Mouse (Mus musculus) lung, postnatal 14 days (tissue): ENCODE data around the gene Sirt7.
A peak's percentile ranks its signal among the peaks of the same experiment; 100 is the strongest.

Experiments used
- DNase-seq: peaks from one replicate; pipeline ENCODE4 v3.0.0; 2021

The Sirt7 gene

DNA sequence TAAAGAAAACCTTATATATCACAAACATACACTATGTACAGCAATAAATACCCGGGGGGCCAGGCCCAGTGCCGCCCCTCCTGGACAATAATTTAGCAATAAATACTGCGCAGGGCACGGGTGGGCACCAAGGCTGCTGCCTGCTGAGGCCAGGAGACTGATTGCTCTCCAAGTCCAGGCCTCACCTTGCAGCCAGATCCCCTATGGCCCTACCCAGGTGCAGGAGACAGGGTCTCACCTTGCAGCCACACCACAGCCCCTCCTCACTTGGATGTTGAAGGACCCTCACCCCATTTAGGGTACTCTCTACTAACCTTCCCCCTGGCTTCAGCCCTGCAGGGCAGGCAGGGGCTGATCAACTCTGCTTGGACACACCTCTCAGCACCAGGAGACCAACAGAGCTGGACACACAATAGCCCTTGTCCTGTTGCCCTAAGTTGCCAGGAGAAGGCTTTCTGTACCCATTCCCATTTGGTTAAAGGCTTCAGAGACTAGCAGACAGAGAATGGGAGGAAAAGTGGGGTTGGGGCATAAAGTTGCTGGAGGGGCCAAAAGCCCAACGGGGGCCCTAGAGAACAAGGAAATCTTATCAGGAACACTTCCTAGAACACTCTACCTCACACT, at the start of gene Sirt7:
TSS of gene Sirt7 (minus strand) at position 89 of the 624 bp plus-strand sequence.
- DNase-seq, result no peak

DNA sequence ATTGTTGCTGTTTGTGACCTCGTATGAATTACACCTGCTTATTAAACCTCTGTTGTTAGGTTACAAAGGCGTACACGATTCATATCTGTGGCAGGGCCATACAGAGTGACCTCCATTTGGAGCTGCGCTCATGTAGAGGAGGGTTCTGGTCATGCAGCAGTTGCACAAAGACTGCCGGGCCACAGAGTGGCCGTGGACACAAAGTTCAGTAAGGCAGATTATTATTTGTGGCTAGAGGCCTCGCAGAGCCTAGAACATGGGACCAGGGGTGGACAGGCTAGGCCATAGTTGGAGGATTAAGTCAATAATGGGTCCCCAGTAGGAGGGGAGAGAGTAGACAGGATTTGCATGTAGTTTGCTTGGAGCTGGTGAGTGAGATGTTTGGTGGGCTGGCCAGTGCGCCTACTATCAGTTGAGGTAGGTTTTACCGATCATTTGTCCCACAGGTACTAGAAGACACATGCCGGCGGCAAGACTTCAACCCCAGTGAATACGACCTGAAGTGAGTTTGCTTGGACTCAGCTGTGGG, 48.6 kb upstream of the Sirt7 start:
- no peak for DNase-seq

DNA sequence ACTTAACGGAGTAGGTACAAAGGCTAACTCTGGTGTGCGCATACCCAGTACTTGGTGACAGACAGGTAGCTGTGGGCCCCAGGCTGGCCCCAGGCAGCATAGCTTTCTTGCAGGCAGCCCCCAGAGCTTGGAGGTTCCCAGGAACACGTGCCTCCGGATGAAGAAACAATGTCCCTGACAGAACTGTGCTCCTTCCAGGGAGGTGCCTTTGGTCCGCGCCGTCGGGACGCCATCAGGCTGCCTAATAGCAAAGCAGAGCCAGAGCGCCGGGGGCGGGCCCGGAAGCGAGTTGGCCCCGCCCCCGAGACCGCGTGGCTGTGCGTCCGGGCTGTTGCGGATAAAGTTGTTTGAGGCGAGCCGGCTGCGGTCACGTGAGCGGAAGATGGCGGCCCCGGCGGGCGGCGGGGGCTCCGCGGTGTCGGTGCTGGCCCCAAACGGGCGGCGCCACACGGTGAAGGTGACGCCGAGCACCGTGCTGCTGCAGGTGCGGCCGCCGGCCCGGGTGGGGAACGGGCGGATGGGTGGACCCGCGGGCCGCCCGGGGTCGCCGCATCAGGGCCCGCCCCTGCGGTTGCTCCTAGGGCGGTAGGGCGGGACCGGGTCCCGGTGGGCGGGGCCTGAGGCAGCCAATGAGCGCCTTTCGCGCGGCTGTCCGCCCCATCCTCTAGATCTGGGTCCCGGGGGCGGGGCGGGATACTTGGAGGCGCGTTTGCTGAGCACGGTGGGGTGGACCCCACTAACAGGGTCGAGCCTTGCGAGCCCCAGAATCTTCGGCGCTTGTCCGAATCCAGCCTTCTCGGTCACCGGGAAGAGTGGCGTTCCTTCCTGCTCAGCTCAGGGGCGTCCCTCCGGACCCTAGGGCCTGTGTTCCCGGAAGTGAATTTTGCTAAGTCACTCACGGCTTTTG, 47.9 kb upstream of the Sirt7 start, which contains the start of gene Aspscr1:
TSS of gene Aspscr1 (plus strand) at position 287 of the 907 bp plus-strand sequence.
- DNase-seq, result peak; percentile 96

- no peak for DNase-seq
These were observed 41.6 kb upstream of the Sirt7 start for GRCm38 (mm10) chr11:120666617-120667016.

DNA sequence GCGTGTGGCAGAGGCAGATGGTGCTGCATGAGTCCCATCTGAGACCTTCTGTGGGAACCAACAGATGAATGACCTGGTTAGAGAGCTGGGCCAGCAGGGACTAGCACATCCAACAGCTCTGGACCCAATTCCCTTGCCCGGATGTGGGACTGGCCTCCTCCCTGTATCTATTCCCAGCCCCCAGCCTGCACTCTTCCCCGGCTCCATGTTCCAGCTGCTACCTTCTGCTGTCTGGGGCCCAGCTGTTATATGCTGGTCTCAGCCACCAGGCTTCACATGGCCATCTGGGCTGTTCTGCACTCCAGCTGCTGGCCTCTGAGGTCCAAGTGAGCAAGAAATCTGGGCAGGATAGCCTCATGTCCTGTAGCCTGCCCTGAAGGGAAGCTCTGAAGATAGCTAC, 40.4 kb upstream of the Sirt7 start:
- DNase-seq, result peak; percentile 61

DNA sequence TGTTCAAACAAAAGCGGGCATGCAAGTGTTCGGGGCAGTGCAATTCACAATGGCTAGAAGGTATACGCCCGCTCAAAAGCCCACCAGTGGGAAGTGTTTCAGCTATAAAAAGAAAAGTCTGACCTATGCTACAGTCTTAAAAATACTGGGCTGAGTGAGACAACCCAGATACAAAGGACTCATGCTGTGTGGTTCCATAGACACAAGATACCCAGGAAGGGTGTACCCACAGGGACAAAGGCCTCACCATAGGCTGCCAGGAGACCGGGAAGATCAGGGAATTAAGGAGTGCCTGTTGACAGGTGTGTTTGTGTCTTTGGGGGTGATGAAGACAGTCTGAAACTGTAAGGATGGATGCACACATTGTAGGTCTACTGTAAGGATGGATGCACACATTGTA, 38.7 kb upstream of the Sirt7 start:
- no peak for DNase-seq

GRCm38 (mm10) chr11:120662759-120663158, 37.7 kb upstream of the Sirt7 start:
- DNase-seq, result no peak

- DNase-seq, result no peak
These were observed 36.0 kb upstream of the Sirt7 start, which contains the start of gene Notum for GRCm38 (mm10) chr11:120661076-120661460. Notum (minus strand) TSS chr11:120661175.

GRCm38 (mm10) chr11:120660301-120661075, 35.4 kb upstream of the Sirt7 start:
- DNase-seq, result peak; percentile 46

DNA sequence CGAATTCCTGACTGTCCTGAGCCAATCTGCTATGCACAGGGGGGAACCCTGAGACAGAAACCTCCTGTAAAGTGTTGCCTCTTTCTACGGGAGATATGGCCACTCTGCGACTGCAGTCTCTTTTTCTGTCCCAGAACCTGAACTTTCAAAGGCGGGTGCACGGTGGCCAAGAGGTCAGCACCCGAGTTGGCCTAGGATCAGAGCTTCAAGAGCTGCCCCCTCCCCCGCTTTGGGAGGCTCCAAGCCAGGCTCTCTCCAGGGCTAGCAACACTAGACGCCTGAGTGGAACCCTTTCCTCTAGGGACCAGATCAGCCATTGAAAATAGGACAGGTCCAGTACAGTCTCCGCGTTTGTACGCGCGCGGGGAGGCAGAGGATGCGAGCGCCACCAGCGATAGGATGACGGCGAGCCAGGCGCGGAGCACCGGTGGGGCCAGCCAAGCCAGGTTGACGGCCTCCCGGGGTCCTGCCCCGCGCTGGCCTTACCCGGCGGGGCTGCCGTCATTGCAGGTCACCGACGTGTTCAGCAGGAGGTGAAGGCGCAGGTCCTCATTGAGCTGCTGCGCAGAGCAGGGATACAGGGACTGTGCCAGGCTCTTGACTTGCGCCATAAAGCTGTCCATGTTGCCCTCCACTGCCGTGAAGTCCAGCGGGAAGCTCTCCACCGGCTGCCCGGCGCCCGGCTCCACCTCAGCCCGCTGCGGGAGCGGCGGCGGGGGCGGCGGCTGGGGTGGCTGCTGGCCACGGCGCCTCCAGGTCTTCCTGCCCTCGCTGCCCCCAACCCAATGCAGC, 34.7 kb upstream of the Sirt7 start:
- no peak for DNase-seq

- peak; percentile 89 for DNase-seq
These were observed 33.9 kb upstream of the Sirt7 start for GRCm38 (mm10) chr11:120658876-120659410.

- no peak for DNase-seq
These were observed 32.3 kb upstream of the Sirt7 start for GRCm38 (mm10) chr11:120657301-120657700.

DNA sequence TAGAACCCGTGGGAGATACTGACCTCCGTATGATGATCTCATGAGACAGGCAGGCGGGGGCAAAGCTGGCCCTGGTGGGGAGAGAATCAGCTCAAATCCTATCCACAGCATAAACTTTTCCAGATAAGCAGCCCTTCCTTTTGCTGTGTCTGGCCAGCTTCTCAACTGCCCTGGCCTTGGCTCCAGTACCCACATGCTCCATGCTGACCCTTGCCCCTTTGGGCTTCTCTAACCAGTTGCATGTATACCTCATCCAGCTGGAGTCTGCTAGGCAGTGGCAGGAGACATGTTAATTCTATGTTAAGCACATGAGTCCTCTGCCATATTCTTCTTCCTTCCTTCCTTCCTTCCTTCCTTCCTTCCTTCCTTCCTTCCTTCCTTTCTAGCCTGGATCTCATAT, 29.7 kb upstream of the Sirt7 start:
- DNase-seq, result no peak

DNA sequence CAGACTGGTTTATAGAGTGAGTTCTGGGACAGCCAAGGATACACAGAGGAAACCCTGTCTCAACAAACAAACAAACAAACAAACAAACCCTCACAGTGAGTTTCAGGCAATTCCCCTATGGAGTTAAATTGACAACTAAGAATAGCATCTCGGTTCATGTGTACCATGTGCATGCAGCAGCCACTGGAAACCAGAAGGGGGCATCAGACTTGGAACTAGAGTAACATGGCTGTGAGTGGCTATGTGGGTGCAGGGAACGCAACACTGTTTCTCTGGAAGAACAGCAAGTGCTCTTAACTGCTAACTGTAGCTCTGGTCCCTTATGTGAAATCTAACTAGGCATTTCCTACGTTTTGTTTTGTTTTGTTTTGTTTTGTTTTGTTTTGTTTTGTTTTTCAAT, 26.8 kb upstream of the Sirt7 start:
- no peak for DNase-seq

DNA sequence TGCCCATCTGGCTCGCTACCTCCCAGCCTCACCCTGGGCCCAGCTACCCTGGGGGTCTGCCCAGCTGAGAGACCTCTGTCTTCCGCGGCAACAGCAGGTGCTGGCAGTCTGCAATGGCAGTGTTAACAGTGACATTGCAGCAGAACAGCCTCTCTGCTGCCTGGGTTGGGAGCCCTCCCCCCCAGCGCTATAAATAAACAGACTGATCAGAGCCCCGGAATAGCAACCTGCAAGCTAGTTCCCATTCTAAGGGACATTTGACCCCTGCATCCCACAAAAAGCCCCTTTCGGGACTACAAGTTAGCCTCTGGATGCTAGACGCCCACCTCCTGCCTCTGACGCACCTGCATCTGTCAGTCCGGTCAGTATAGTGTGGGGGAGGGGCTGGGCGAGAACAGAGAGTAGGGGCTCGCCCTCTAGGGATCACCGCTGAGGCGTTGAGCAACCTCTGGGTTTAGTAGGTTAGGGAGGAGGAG, 23.0 kb upstream of the Sirt7 start, which contains the start of gene Myadml2:
TSS of gene Myadml2 (minus strand) at position 158 of the 476 bp plus-strand sequence.
- DNase-seq, result no peak

- no peak for DNase-seq
These were observed 22.2 kb upstream of the Sirt7 start for GRCm38 (mm10) chr11:120647047-120647830.

GRCm38 (mm10) chr11:120643601-120643987, 18.6 kb upstream of the Sirt7 start, which contains the start of gene Pycr1:
Pycr1 (minus strand) TSS chr11:120643769.
- DNase-seq, result peak; percentile 94

DNA sequence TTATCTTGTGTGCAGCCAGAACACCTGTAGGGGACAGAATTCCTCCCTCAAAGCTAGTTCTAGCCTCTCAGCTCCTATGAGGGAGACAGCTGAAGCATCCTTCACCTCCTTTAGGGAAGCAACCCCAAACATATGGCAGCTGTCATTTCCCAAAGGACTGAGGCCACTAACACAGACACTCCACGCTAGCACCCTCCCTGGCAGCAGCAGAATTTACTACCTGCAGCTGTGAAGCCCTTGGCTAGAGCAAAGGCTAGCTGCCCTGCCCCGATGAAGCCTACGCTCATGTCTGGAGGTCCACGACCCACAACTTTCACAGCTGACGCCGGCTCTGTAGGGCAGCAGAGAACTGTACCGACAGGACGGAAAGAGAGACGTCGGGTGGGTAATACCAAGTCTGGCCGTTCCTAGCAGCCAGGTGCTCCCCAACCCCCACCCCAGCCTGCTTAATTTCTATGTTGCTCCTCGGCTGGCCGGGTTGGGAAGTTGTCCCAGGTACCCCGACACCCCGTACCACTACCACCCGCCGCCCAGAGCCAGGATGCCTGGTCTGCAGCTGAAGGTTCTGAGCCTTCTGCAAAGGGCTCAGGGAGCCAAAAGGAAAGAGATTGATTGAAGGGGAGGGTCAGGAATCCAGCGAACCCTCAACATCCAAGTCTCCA, 18.0 kb upstream of the Sirt7 start:
- DNase-seq, result no peak

- no peak for DNase-seq
These were observed 16.8 kb upstream of the Sirt7 start for GRCm38 (mm10) chr11:120641869-120642268.

- no peak for DNase-seq
These were observed 16.2 kb upstream of the Sirt7 start for GRCm38 (mm10) chr11:120641255-120641654.
